38 mouse cellular contexts compared by ENCODE assay signal in genomic region chr10:76590197-76590596, GRCm38 (mm10). TPM values are rescaled to one million over a fixed set of nuclear protein-coding genes. Genes with fewer than 3 reads are reported as not detected.
DNase-seq lines count a peak whose midpoint lies in the region; ATAC-seq and TF ChIP-seq lines count a peak whose summit lies in the region.
"Had no signal": no experiment of that assay in that cellular context is flagged by ENCODE, and none has a peak within 500 bp of the region (broad histone marks: within the 10 kb centered on the region; RNA-seq: fewer than 3 reads in every experiment).

No protein-coding gene starts in this region.

- no peak for ATAC-seq in heart, embryonic 12.5 days (ENCODE audit: insufficient number of reproducible peaks, low FRiP score)
- ATAC-seq: forebrain, embryonic 14.5 days; hindbrain, postnatal 0 days; intestine, embryonic 15.5 days; liver, embryonic 12.5 days; liver, postnatal 0 days; Patski had no signal

- TF ChIP-seq EP300 in heart, adult 2 months (IDR thresholded peaks at IDR 0.05; ENCODE audit: insufficient read depth, low read depth, low read length) = no peak

- H3K27ac ChIP-seq in heart, embryonic 12.5 days (ENCODE audit: poor library complexity, severe bottlenecking) = peak overlapping the region; percentile 82
- H3K27ac ChIP-seq in heart, adult 2 months = no peak overlapping the region
- H3K27ac ChIP-seq: embryonic facial prominence, embryonic 12.5 days; gastrocnemius, adult 2 months; hindbrain, embryonic 12.5 days; hindbrain, postnatal 0 days; intestine, embryonic 15.5 days; left cerebral cortex, adult 2 months; liver, embryonic 12.5 days; macrophage had no signal

- H3K36me3 ChIP-seq in heart, embryonic 12.5 days = no peaks in the 10 kb centered on the region
- H3K36me3 ChIP-seq in heart, adult 2 months (ENCODE audit: control insufficient read depth, insufficient read depth, low read length) = no peaks in the 10 kb centered on the region; the same call in 1 of the 2 replicates
- H3K36me3 ChIP-seq: embryonic facial prominence, embryonic 12.5 days; hindbrain, embryonic 12.5 days; intestine, embryonic 15.5 days; liver, embryonic 12.5 days had no signal

- H3K9ac ChIP-seq in heart, embryonic 12.5 days = no peak overlapping the region
- H3K9ac ChIP-seq in heart, adult 2 months (ENCODE audit: low read depth, low read length) = no peak overlapping the region
- H3K9ac ChIP-seq: embryonic facial prominence, embryonic 12.5 days; hindbrain, embryonic 12.5 days; intestine, embryonic 15.5 days; liver, embryonic 12.5 days; liver, postnatal 0 days had no signal

- H3K4me3 ChIP-seq in heart, embryonic 12.5 days = no peak overlapping the region
- no peak overlapping the region for H3K4me3 ChIP-seq in heart, adult 2 months
- H3K4me3 ChIP-seq: embryonic facial prominence, embryonic 12.5 days; gastrocnemius, adult 2 months; hindbrain, embryonic 12.5 days; intestine, embryonic 15.5 days; left cerebral cortex, adult 2 months; liver, embryonic 12.5 days had no signal

- WGBS in heart, embryonic 12.5 days = 55% methylated on average over 11 of the region's 11 CpGs
- 63% methylated on average over 11 of the region's 11 CpGs for WGBS in heart, adult 2 months

- peaks cover 23% of the 10 kb centered on the region for H3K4me1 ChIP-seq in heart, embryonic 12.5 days (replicated peaks)
- H3K4me1 ChIP-seq in heart, adult 2 months (ENCODE audit: control insufficient read depth, insufficient read depth, low read length) = peaks cover 1% of the 10 kb centered on the region; the same call in 1 of the 2 replicates
- H3K4me1 ChIP-seq: embryonic facial prominence, embryonic 12.5 days; hindbrain, embryonic 12.5 days; intestine, embryonic 15.5 days; liver, embryonic 12.5 days had no signal

- no peak for TF ChIP-seq CTCF in heart, adult 2 months (IDR thresholded peaks at IDR 0.05)

- no peak for DNase-seq in heart, adult 2 months
- peak; percentile 8 for DNase-seq in layer of hippocampus, adult 9-11 months
- no peak for DNase-seq in layer of hippocampus, adult 8-10 months (ENCODE audit: low spot score in 2 of 2)
- peak; percentile 8 for DNase-seq in forelimb bud, embryonic 11.5 days (ENCODE audit: low read depth, low spot score)
- peak; percentile 10 for DNase-seq in telencephalon, adult 2 months (ENCODE audit: low read depth, low spot score)
- no peak for DNase-seq in cerebellum, adult 18-20 months
- DNase-seq: adrenal gland, postnatal 10 days; cerebellum, adult 11 months; cerebellum, adult 9-11 months; embryo, embryonic 11 days; gastrocnemius, postnatal 36 days; kidney, adult 8-10 months; kidney, postnatal 14 days; left cerebral cortex, postnatal 4 days; liver, postnatal 0 days; midbrain, embryonic 14.5 days; right cerebral cortex, adult 18-20 months; spleen, adult 18-20 months; thymus, adult 18-20 months; thymus, postnatal 25 days had no signal

- no peaks in the 10 kb centered on the region for H3K9me3 ChIP-seq in heart, embryonic 12.5 days (replicated peaks)
- H3K9me3 ChIP-seq: embryonic facial prominence, embryonic 12.5 days; hindbrain, embryonic 12.5 days; liver, embryonic 12.5 days had no signal

- H3K79me2 ChIP-seq in heart, adult 2 months (replicated peaks; ENCODE audit: control insufficient read depth, insufficient read depth, low read length) = no peaks in the 10 kb centered on the region

- no peaks in the 10 kb centered on the region for H3K27me3 ChIP-seq in heart, embryonic 12.5 days (replicated peaks)
- no peaks in the 10 kb centered on the region for H3K27me3 ChIP-seq in heart, adult 2 months (ENCODE audit: control insufficient read depth, insufficient read depth, low read length)
- H3K27me3 ChIP-seq: embryonic facial prominence, embryonic 12.5 days; hindbrain, embryonic 12.5 days; intestine, embryonic 15.5 days; liver, embryonic 12.5 days; Patski had no signal

- intact Hi-C loops in heart, adult 2 months (cut with DNase I) = no loop called here

- H3K4me2 ChIP-seq in heart, embryonic 12.5 days = no peak overlapping the region
- H3K4me2 ChIP-seq: embryonic facial prominence, embryonic 12.5 days; hindbrain, embryonic 12.5 days; intestine, embryonic 15.5 days; liver, embryonic 12.5 days had no signal

- no peak for TF ChIP-seq POLR2A in heart, adult 2 months (IDR thresholded peaks at IDR 0.05; ENCODE audit: insufficient read depth, low read depth, low read length)

RNA-seq across cellular contexts. Expression of gene Ftcd, which starts 14.7 kb away (rescaled TPM):
- polyA plus RNA-seq in heart, embryonic 12.5 days (2016; fragmentation: Nextera tagmentation; extraction: Ambion mirVana) = 3.2 and 3.5 TPM in 2 replicates
- not detected for total RNA-seq in heart, adult 2 months (2021)
- polyA plus RNA-seq in heart, adult 2 months (2012; rRNA removed) = 0.12 TPM in 1 of 2 replicates, not detected in the other
- under 1 TPM in 1 of 4 experiments, not detected in 3; 0.21 TPM for total RNA-seq in layer of hippocampus, adult 8-10 months (2022)
- total RNA-seq: gastrocnemius, adult 2 months; gastrocnemius, postnatal 36 days; hindbrain, postnatal 0 days; layer of hippocampus, postnatal 14 days; left cerebral cortex, adult 2 months; left cerebral cortex, postnatal 4 days; megakaryocyte-erythroid progenitor cell, adult 5-6 weeks; MEL; neutrophil, adult 5-6 weeks had no signal
- polyA plus RNA-seq: forebrain, embryonic 14.5 days; hindbrain, embryonic 12.5 days; hindbrain, postnatal 0 days; macrophage; midbrain, embryonic 14.5 days; neural tube, embryonic 11.5 days had no signal

RNA-seq across cellular contexts. Expression of gene Spatc1l, which starts 28.1 kb away (rescaled TPM):
- polyA plus RNA-seq in heart, embryonic 12.5 days (2016; fragmentation: Nextera tagmentation; extraction: Ambion mirVana) = not detected in 2 replicates
- not detected for total RNA-seq in heart, adult 2 months (2021)
- polyA plus RNA-seq in heart, adult 2 months (2012; rRNA removed) = 0.10 and 0.12 TPM in 2 replicates
- total RNA-seq in layer of hippocampus, adult 8-10 months (2022) = not detected
- total RNA-seq: adrenal gland, postnatal 10 days; gastrocnemius, adult 2 months; gastrocnemius, postnatal 36 days; hindbrain, postnatal 0 days; layer of hippocampus, postnatal 14 days; left cerebral cortex, adult 2 months; left cerebral cortex, postnatal 4 days; megakaryocyte-erythroid progenitor cell, adult 5-6 weeks; MEL; neutrophil, adult 5-6 weeks had no signal
- polyA plus RNA-seq: embryonic facial prominence, embryonic 12.5 days; forebrain, embryonic 14.5 days; hindbrain, embryonic 12.5 days; hindbrain, postnatal 0 days; intestine, embryonic 15.5 days; liver, embryonic 12.5 days; liver, postnatal 0 days; lung, embryonic 16.5 days; macrophage; midbrain, embryonic 14.5 days; neural tube, embryonic 11.5 days; Patski; stomach, embryonic 16.5 days had no signal

RNA-seq across cellular contexts. Expression of gene Col6a2, which starts 33.2 kb away (rescaled TPM):
- 37.9 and 38.0 TPM in 2 replicates for polyA plus RNA-seq in heart, embryonic 12.5 days (2016; fragmentation: Nextera tagmentation; extraction: Ambion mirVana)
- total RNA-seq in heart, adult 2 months (2021) = 10 to 100 TPM; 36.0 to 65.5 TPM
- 70.2 and 89.7 TPM in 2 replicates for polyA plus RNA-seq in heart, adult 2 months (2012; rRNA removed)
- total RNA-seq in layer of hippocampus, adult 8-10 months (2022) = 1 to 10 TPM; 6.6 to 8.4 (median 7.7) TPM
- total RNA-seq: MEL; neutrophil, adult 5-6 weeks had no signal

RNA-seq across cellular contexts. Expression of gene Lss, which starts 58.8 kb away (rescaled TPM):
- 12.6 and 13.3 TPM in 2 replicates for polyA plus RNA-seq in heart, embryonic 12.5 days (2016; fragmentation: Nextera tagmentation; extraction: Ambion mirVana)
- 1 to 10 TPM; 6.6 to 7.5 TPM for total RNA-seq in heart, adult 2 months (2021)
- polyA plus RNA-seq in heart, adult 2 months (2012; rRNA removed) = 4.7 and 6.1 TPM in 2 replicates
- 10 to 100 TPM; 40.6 to 69.0 (median 51.1) TPM for total RNA-seq in layer of hippocampus, adult 8-10 months (2022)

Comparison
In these comparisons a context has a peak if more than half of its experiments do, and no peak if none do; other contexts are left out.
1. DNase-seq: peak in layer of hippocampus, adult 9-11 months (single experiment), forelimb bud, embryonic 11.5 days (single experiment) and telencephalon, adult 2 months (single experiment); none in heart, adult 2 months (0 of 2), layer of hippocampus, adult 8-10 months (0 of 2) and cerebellum, adult 18-20 months (0 of 2).